Mouse (Mus musculus) CH12F3 (cell line): ENCODE data around the gene Mansc1.
"Not testable (repeated sequence)": the region's sequence is repeated elsewhere in the genome, so short reads cannot be mapped to it uniquely, and the experiment has no call there.

Source experiments
- in situ Hi-C: fragments of 300-500 bp; cut with MboI; formaldehyde crosslinking; loops from 2 replicates; pipeline ENCODE4 v1.14.3; 2020; ENCODE audit warnings: low sequenced_read_pairs

Mansc1 gene

DNA sequence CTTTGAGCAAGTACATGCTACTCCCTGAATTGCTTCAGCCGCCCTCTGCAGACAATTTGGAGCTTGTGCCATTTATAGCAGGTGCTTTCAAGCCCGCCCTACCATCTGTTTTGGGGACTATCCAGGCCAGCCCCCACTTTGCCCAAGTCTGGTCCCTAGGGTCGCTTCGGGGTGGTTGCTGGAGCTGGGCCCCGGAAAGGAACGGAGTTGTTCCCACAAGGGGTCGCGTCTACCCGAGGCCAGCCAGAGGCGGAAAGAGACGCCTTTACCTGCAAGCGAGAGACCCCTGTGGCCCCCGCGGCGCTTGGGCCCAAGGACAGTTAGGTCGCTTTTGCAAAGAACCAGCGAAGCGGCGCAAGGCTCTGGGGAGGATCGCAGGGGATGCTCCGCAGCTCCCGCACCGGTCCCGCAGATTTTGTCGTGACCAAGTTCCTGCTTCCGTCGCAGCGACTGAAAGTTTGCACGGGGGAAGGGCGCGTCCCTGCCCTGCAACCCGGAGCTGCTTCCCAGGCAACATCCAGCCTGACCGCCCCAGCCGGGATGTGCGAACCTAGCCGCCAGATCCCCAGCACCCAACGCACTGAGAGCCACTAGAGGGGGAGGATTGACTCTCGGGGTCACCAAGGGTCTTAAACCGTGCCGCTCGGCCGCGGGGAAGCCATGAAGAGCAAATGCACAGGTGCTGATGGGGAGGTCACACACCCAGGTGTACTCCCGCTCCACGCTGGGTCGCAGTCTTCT, at the start of gene Mansc1:
Mansc1 (minus strand) TSS at position 542 of the 741 bp plus-strand sequence.
- in situ Hi-C loops = no loop called here

GRCm38 (mm10) chr6:134679330-134679729, 47.0 kb upstream of the Mansc1 start:
- in situ Hi-C loops = not testable (repeated sequence)

GRCm38 (mm10) chr6:134678037-134678436, 45.7 kb upstream of the Mansc1 start:
- in situ Hi-C loops = no loop called here

- in situ Hi-C loops = no loop called here
Measured at GRCm38 (mm10) chr6:134677504-134677903, 45.2 kb upstream of the Mansc1 start.

GRCm38 (mm10) chr6:134673712-134674111, 41.4 kb upstream of the Mansc1 start:
- in situ Hi-C loops = not testable (repeated sequence)

DNA sequence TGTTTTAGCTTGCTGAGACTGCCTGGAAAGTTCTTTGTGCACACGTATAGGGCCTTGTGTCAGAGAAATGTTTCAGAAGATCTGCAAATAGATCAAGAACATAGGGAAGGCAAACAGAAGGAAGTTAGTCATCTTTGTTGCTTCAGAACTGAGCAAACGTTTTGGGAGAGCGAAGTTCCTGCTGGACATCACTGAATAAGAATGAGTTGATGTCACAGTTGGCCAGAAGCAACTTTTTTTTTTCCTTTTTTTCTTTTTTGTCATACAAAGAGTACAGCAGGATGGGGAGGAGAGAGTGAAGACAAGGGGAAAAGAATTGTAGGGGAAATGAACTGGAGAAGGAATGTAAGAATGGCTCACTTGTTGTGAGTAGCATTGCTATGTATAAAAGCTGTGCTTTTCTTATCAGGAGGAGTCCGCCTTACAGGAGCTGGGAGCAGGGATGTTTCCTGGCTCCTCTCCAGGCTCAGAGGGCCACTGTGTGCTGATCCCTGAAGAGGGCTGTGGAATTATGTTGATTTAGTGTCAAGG, 38.7 kb upstream of the Mansc1 start:
- in situ Hi-C loops = no loop called here

DNA sequence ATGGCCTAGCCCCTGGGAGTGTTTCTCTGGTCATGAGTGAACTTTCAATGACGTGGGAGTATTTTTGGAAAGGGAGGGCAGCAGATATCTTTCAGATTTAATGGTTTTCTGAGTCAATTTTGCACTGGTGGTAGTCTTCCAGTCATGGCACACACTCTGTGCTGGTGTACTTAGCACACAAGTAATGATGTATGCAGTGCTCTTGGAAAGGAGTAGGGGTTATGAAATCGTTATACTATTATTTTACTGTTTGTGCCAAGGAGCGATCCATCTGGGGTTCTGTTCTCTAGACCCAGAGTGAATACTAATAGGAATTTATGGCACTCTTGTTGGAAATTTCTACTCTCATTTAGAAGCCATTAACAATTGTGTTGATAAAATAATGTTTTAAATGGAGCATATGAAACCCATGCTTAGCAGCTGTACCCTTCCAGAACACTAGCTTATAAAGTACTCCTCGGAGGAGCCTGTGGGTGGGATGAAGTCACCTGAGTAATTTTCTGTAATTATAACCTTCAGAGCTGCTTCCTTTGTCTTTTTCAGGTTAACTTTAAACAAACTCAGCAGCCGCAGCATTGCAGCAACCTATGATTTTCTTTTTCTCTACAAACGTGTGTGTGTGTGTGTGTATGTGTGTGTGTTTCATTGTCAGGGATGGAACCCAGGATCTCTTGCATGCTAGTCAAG, 37.0 kb upstream of the Mansc1 start:
- in situ Hi-C loops = no loop called here

DNA sequence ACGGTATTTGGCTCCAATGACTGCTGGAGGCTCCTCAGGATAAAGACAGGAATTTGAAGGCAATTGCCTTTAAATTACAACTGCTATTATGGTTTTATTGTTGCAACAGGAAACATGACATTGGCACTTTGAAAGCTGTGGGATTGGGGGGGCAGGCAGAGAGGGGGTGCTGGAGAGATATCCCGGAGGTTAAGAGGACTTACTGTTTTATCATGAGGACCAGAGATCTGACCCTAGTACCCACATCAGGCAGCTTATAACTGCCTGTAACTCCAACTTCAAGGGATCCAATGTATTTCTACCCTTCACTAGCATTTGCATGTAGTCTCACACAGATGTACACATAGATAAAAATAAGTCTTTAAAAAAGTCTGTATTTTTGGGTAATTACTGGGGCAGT, 36.2 kb upstream of the Mansc1 start:
- in situ Hi-C loops = no loop called here

DNA sequence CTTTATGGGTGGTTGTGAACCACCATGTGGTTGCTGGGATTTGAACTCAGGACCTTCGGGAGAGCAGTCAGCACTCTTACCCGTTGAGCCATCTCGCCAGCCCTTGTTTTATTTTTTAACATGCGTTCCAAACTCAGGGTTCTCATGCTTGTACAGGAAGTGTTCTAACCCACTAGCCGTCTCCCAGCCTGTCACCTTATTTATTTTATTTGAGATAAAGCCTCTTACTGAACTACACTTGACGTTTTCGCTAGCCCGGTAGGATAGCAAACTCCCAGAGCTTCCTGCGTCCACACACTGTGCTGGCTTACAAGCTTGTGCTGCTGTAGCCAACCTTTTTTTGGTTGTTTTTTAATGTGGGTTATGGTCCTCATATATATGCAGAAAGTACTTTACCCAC, 33.5 kb upstream of the Mansc1 start:
- in situ Hi-C loops = no loop called here

GRCm38 (mm10) chr6:134664573-134664972, 32.3 kb upstream of the Mansc1 start:
- in situ Hi-C loops = no loop called here

DNA sequence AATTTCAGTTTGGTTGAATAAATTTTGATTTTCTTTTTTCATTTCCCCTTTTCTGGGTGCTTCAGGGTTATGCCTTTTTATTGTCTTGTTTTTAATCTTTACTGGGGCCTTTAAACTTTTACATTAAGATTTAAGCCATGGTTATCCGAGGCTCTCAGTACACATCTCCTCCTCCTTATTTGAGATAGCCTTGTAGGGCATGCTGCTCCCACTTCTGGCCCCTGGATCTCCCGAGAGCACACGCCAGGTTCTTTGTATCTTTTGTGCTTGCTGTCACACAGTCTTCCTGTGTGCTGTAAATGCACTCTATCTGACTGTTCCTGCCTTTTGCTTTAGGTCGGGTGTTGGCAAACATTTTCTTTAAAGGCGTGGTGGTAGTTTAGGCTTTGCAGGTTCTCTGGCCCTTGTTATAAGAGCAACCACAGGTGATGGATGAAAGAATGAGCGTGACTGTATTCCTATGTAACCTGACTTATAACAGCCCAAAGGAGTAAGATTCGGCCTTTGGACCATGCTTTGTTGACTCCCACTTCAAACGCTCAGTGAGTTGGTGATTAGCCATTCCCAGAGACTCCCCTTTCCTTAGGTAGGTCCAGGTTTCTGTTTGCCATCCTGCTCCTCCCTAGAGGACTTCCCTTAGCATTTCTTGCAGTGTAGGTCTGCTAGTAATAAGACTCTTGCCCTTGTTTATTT, 28.6 kb upstream of the Mansc1 start:
- in situ Hi-C loops = no loop called here

DNA sequence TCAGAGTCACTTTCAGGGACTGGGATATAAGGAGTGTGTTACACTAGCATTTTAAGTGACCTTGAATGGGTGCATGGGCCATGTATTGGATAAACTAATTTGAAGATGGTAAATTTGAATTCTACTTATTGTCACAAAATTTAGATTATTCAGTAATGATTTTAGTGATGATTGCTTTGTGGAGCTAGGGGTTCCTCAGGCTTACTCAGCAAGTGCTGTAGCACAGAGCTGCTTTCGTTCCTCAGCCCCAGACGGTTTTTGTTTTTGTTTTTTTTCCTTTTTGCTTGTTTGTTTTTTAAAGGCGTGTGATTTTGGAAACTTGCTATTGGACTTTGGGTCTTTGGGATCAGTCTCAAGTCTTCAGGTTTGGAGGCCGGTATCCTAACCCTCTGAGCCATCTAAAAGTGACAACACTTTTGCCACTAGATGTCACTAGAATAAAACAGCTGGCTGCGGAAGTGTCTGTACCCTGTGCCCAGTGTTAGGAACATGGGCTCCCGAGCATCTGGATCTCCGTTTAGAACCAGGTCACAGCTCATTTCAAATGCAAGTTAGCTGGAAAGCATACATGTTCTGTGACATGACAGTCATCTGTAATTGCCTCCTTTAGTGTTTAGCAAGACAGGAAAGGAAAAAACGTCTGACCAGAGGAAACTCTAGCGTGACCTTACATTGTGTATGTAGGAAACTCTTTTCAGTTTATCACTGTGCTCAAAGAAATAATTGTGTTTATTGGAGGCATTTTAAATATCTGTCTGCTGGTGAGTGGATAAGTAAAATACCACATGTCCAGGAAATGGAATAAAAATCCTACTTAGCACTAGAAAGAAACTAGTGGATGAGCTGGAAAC, 27.0 kb upstream of the Mansc1 start:
- in situ Hi-C loops = no loop called here

DNA sequence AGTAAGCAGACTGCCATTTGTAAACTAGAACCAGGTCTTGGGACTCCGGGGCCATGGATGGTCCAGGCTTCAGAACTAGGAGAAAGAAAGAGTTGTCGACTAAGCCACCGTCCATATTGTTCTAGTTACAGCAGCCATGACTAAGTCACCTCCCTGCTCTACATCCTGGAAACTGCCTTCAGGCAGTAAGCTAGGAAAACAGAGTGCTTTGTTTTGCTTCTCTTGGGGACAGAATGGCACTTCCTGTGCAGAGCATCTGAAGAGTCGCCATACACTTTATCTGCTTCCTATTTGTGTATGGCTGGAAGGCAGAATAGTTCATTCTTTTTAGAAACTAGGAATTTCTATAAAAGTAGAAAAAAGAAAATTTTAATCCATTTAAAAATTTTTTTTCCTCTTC, 24.2 kb upstream of the Mansc1 start:
- in situ Hi-C loops = no loop called here

- in situ Hi-C loops = no loop called here
Measured at GRCm38 (mm10) chr6:134648356-134648755, 16.1 kb upstream of the Mansc1 start.

GRCm38 (mm10) chr6:134647621-134648020, 15.3 kb upstream of the Mansc1 start:
- in situ Hi-C loops = no loop called here

- in situ Hi-C loops = no loop called here
Measured at GRCm38 (mm10) chr6:134646835-134647234, 14.5 kb upstream of the Mansc1 start.

- in situ Hi-C loops = no loop called here
Measured at GRCm38 (mm10) chr6:134643296-134643695, 11.0 kb upstream of the Mansc1 start.

GRCm38 (mm10) chr6:134641738-134642446, 9.6 kb upstream of the Mansc1 start:
- in situ Hi-C loops = no loop called here

- in situ Hi-C loops = no loop called here
Measured at GRCm38 (mm10) chr6:134640485-134641475, 8.5 kb upstream of the Mansc1 start.
